Mouse (Mus musculus) midbrain, embryonic 14.5 days (tissue): Measurements from ENCODE around the gene Slc34a3. TPM values are rescaled to one million over a fixed set of nuclear protein-coding genes. Genes with fewer than 3 reads are reported as not detected.
"Not testable (repeated sequence)": the region's sequence is repeated elsewhere in the genome, so short reads cannot be mapped to it uniquely, and the experiment has no call there.

Source experiments
- ATAC-seq: fragments of 200-750 bp; cut with Nextera tagmentation; 2 replicates; pipeline ENCODE4 v1.8.0; 2017; ENCODE audit warnings: moderate number of reproducible peaks, moderate library complexity; ENCODE audit not compliant: low FRiP score, low TSS enrichment
- DNase-seq: peaks from one replicate; pipeline ENCODE4 v3.0.0-alpha.2; 2015
- H3K27ac ChIP-seq: fragments of 300-500 bp; sonication (generic); replicated peaks from 2 replicates; pipeline ENCODE4 v1.5.1; 2014; ENCODE audit warnings: mild to moderate bottlenecking, low read depth, low read length, moderate library complexity
- H3K27me3 ChIP-seq: fragments of 300-500 bp; sonication (generic); 2 replicates; pipeline ENCODE4 v1.6.1; 2014; ENCODE audit warnings: low read length, control low read depth, mixed read lengths; ENCODE audit not compliant: control insufficient read depth, insufficient read depth
- H3K36me3 ChIP-seq: fragments of 300-500 bp; sonication (generic); 2 replicates; pipeline ENCODE4 v1.6.1; 2014; ENCODE audit warnings: low read length, control low read depth; ENCODE audit not compliant: control insufficient read depth, insufficient read depth
- H3K4me1 ChIP-seq: fragments of 300-500 bp; sonication (generic); 2 replicates; pipeline ENCODE4 v1.6.1; 2014; ENCODE audit warnings: mild to moderate bottlenecking, antibody characterized with exemption, low read length, control low read depth; ENCODE audit not compliant: control insufficient read depth, insufficient read depth
- H3K4me2 ChIP-seq: fragments of 300-500 bp; sonication (generic); 2 replicates; pipeline ENCODE4 v1.6.1; 2014; ENCODE audit warnings: mild to moderate bottlenecking, low read length, moderate library complexity
- H3K4me3 ChIP-seq: fragments of 300-500 bp; sonication (generic); replicated peaks from 2 replicates; pipeline ENCODE4 v1.5.1; 2014; ENCODE audit warnings: low read depth, low read length
- H3K9ac ChIP-seq: fragments of 300-500 bp; sonication (generic); replicated peaks from 2 replicates; pipeline ENCODE4 v1.6.1; 2014; ENCODE audit warnings: mild to moderate bottlenecking, low read length, moderate library complexity
- H3K9me3 ChIP-seq: fragments of 300-500 bp; sonication (generic); 2 replicates; pipeline ENCODE4 v1.6.1; 2016; ENCODE audit warnings: low read length, control low read depth, mixed read lengths; ENCODE audit not compliant: control insufficient read depth
- WGBS: fragments of 180-500 bp; shearing (Covaris S2); extraction: QIAGEN DNeasy Blood & Tissue Kit; methylation state at CpG from one replicate; pipeline ENCODE4 v1.1.7; 2014; 5-methylcytosine and 5-hydroxymethylcytosine counted together
- polyA plus RNA-seq: library from polyadenylated mRNA; unstranded; fragments of >200 nt; fragmentation: Nextera tagmentation; extraction: Ambion mirVana; gene quantifications from 2 replicates; pipeline ENCODE4 v1.2.1, GENCODE M21; 2014

Slc34a3 gene
- polyA plus RNA-seq, 1 experiment from 2014 or later: not detected

DNA sequence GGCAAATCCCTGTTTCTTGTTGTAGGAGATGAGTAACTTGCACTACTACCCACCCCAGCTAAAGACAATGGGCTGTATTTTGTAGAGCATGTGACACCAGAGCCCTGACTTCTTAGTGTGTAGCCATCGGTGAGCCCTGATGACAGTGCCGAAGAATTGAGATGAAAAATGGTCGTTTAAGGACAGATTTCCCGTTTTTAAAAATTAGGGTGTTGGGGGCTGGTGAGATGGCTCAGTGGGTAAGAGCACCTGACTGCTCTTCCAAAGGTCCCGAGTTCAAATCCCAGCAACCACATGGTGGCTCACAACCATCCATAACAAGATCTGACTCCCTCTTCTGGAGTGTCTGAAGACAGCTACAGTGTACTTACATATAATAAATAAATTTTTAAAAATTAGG is 23.1 kb upstream of the Slc34a3 start:
- peaks cover 13% of the 10 kb centered on the region for H3K4me1 ChIP-seq
- not testable (repeated sequence) for H3K4me2 ChIP-seq, ATAC-seq

DNA sequence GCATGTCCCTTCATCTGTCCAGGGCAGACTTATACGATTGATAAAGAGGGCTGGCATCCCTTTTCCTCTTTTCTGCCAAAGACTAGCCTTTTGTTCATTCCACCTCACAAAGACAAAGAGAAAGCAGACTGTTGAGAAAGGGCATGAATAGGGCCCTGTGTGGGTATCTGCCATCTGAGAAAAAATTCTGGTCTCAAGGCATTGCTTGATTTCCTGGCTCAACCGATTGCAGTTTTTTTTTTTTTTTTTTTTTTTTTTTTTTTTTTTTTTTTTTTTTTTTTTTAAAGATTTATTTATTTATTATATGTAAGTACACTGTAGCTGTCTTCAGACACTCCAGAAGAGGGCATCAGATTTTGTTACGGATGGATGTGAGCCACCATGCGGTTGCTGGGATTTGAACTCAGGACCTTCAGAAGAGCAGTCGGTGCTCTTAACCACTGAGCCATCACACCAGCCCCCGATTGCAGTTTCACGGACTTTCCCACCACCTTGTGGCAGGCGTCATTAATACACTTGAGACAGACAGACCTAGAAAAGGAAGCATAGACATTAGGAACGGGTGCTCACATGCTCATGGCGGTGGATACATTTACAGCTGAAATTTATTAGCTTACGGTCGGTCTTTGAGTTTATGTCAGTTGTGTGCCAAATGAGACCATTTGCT is 22.4 kb upstream of the Slc34a3 start:
- H3K9ac ChIP-seq: peak overlapping the region; percentile 84; the same call in 1 of the 2 replicates
- ATAC-seq, H3K27me3 ChIP-seq, H3K9me3 ChIP-seq, DNase-seq, H3K36me3 ChIP-seq, H3K27ac ChIP-seq: not testable (repeated sequence)
- H3K4me3 ChIP-seq: peak overlapping the region; percentile 92
- H3K4me2 ChIP-seq: peak overlapping the region; percentile 98
- H3K4me1 ChIP-seq: peaks cover 13% of the 10 kb centered on the region
- 68% methylated on average over 10 of the region's 12 CpGs for WGBS

More for the DNA sequence above, 23.1 kb upstream of the Slc34a3 start:
- not testable (repeated sequence) for H3K9me3 ChIP-seq, H3K27me3 ChIP-seq, H3K4me3 ChIP-seq, DNase-seq, H3K27ac ChIP-seq, H3K36me3 ChIP-seq, H3K9ac ChIP-seq
- 92% methylated on average over 5 of the region's 5 CpGs for WGBS

DNA sequence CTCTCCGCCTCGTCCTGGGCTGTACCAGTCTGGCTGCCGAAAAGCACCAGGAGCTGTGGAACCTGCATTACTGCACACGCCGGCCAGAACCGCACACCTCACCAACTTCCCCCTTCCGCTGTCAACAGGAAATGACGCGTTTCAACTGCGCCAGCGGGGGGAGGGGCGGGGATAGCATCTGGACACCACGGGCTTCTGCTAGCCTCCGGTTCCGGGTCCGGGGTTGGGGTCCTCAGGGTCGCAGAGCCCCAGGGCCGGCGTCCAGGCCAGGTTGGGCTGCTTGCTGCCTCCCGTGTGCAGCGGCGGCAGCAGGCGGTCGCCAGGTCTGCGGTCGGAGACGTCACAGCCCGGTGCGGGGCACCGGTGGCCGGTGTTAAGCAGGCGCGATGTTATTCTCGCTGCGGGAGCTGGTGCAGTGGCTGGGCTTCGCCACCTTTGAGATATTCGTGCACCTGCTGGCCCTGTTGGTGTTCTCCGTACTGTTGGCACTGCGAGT is 21.2 kb upstream of the Slc34a3 start, which contains the start of gene Tmem203:
TSS of gene Tmem203 (plus strand) at position 156 of the 496 bp plus-strand sequence.
- peak within 1 kb of the TSS; percentile 84 for H3K9ac ChIP-seq
- WGBS: under 1% methylated on average over 38 of the region's 39 CpGs
- peak within 1 kb of the TSS; percentile 98 for H3K4me2 ChIP-seq
- H3K27me3 ChIP-seq: no peaks in the 10 kb centered on the region
- H3K4me3 ChIP-seq: peak within 1 kb of the TSS; percentile 92
- ATAC-seq (peak; percentile 93), DNase-seq (peak; percentile 96)
- peak within 1 kb of the TSS; percentile 80 for H3K27ac ChIP-seq
- H3K9me3 ChIP-seq: no peaks in the 10 kb centered on the region
- peaks cover 13% of the 10 kb centered on the region for H3K4me1 ChIP-seq
- peaks cover 22% of the 10 kb centered on the region for H3K36me3 ChIP-seq

DNA sequence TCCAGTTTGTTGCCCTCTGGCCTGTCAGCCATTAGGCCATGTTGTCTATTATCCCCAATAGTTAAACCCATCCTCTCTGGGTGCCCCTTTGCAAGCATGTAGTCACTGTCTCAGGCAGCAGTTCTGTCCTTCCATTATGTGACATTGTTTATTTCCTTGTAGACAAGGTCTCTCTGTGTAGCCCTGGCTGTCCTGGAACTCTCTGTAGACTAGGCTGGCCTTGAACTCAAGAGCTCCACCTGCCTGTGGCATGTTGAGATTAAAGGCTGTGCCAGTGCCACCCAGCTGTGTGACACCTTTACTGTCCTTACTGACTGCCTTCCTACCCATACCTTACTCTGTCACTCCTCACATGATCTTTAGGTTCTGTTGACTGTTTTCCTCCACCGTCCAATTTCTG is 18.2 kb upstream of the Slc34a3 start:
- DNase-seq (no peak), ATAC-seq (no peak)
- peaks cover 48% of the 10 kb centered on the region for H3K36me3 ChIP-seq
- 92% methylated on average over 1 of the region's 1 CpGs for WGBS
- no peak overlapping the region for H3K9ac ChIP-seq
- H3K9me3 ChIP-seq: no peaks in the 10 kb centered on the region
- H3K27ac ChIP-seq: no peak overlapping the region
- no peak overlapping the region for H3K4me2 ChIP-seq
- no peaks in the 10 kb centered on the region for H3K27me3 ChIP-seq
- H3K4me1 ChIP-seq: peaks cover 13% of the 10 kb centered on the region
- no peak overlapping the region for H3K4me3 ChIP-seq

DNA sequence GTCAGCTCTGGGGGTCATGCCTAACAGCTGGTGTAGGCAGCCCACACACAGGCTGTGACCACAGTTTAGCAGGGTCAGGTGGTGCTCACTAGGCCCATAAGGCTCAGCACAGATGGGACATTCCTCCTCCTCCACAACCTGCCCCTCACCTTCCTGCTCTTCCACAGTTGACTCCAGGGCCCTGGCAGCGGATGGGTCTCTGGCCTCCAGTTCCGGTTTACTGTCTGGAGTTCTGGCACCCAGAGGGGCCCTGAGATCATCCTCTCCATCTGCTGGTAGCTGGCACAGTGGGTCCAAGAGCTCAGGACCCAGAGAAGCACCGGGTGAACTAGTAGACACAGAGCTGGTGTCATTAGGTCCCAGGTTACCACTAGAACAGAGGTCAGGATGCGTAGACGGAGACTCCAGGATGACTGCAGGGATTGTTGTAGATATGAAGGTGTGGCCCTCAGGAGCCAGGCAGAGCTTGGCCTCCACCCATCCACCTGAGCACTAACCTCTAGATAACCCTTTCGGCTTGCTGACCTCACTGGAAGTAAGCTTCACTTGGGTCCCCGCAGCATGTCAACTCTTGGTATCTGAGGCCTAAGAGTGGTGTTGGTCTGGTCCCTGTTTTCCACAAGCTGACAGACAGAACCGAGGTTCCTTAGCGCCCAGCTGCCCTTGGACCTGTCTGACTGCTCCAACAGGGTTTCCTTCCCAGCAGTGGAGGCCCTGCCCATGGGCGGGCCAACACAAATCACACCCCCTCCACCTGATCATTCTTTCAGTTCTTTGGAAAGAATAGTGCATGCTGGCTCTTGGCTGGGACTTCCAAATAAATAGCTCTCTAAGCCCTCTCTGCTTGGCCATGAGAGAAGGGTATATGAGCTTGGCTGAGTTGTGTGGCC is 12.3 kb upstream of the Slc34a3 start, which contains the start of gene AL732309.1:
TSS of gene AL732309.1 (minus strand) at position 681 of the 890 bp plus-strand sequence.
- H3K9me3 ChIP-seq: no peaks in the 10 kb centered on the region
- no peak within 1 kb of the TSS for H3K4me2 ChIP-seq
- H3K9ac ChIP-seq: no peak within 1 kb of the TSS
- H3K36me3 ChIP-seq: peaks cover 66% of the 10 kb centered on the region
- no peaks in the 10 kb centered on the region for H3K27me3 ChIP-seq
- ATAC-seq (no peak), DNase-seq (no peak)
- peaks cover 14% of the 10 kb centered on the region for H3K4me1 ChIP-seq
- H3K27ac ChIP-seq: no peak within 1 kb of the TSS
- 93% methylated on average over 10 of the region's 10 CpGs for whole genome bisulfite sequencing
- no peak within 1 kb of the TSS for H3K4me3 ChIP-seq

DNA sequence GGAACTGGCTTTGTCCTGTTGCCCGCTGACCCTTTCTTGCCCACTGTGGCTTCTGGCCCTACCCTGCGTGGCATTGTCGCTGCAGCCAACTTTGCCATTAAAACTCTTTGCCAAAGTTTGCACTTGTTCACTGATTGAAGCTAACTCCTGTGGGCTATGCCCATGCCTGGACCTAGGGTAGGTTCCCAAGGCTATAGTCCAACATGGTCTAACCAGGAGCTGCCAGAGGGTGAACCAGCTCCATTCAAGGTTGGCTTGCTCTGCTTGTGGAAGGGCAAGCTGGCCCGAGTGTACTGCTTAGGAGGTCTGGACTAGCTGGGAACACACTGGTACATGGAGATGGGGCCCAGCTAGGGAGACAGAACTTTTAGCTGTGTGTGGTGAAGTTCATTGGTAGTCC is 10.0 kb upstream of the Slc34a3 start:
- no peak overlapping the region for H3K4me3 ChIP-seq
- H3K4me1 ChIP-seq: peaks cover 19% of the 10 kb centered on the region
- no peaks in the 10 kb centered on the region for H3K9me3 ChIP-seq
- no peak overlapping the region for H3K9ac ChIP-seq
- peaks cover 46% of the 10 kb centered on the region for H3K36me3 ChIP-seq
- H3K4me2 ChIP-seq: no peak overlapping the region
- H3K27ac ChIP-seq: no peak overlapping the region
- DNase-seq (no peak), ATAC-seq (no peak)
- WGBS: 92% methylated on average over 4 of the region's 4 CpGs
- H3K27me3 ChIP-seq: no peaks in the 10 kb centered on the region

DNA sequence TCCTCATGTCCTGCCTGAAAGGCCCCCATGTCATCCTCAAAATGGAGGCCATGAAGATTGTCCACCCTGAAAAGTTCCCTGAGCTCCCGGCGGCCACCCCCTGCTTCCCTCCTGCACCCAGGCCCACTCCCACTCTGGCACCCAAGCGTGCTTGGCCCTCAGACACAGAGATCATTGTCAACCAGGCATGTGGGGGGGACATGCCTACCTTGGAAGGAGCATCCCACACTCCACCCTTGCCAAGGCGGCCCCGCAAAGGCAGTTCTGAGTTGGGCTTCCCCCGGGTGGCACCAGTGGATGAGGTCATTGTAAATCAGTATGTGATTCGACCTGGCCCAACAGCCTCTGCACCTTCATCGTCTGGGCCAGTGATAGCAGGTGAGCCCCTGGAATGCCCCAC is 9.2 kb upstream of the Slc34a3 start:
- no peak for ATAC-seq
- Histone ChIP-seq H3K4me3 (peak overlapping the region; percentile 69), H3K36me3 (peaks cover 39% of the 10 kb centered on the region), H3K27ac (no peak overlapping the region), H3K4me1 (peaks cover 19% of the 10 kb centered on the region), H3K9me3 (no peaks in the 10 kb centered on the region), H3K27me3 (no peaks in the 10 kb centered on the region), H3K9ac (peak overlapping the region; percentile 81), H3K4me2 (peak overlapping the region; percentile 82)
- DNase-seq: no peak
- WGBS: 79% methylated on average over 8 of the region's 8 CpGs

DNA sequence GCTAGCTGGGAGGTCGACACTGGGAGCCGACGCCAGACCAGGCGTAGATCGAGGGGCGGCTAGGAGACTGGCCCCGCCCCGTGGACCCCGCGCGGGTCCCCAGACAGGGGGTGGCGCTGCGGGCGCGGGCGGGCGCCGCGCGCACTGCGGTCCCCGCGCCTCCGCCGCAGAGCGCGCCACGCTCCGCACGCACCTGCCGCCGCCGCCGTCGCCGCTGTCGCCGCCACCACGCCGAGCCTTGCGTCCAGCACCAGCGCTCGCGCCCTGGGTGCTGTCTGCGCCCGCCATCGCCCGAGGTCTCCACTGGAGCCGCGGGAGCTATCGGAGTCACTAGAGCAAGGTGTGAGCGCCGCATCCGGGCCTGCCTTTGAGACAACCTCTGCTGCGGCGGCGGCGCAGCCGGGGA is 7.9 kb upstream of the Slc34a3 start, which contains the start of the genes Rnf208 and Cysrt1:
TSS of gene Rnf208 (plus strand) at position 155 of the 406 bp plus-strand sequence.
TSS of gene Cysrt1 (minus strand) at position 352 of the 406 bp plus-strand sequence.
- peaks cover 26% of the 10 kb centered on the region for H3K36me3 ChIP-seq
- ATAC-seq: peak; percentile 62
- peak within 1 kb of the TSS; percentile 69 for H3K4me3 ChIP-seq
- no peaks in the 10 kb centered on the region for H3K9me3 ChIP-seq
- peak within 1 kb of the TSS; percentile 82 for H3K4me2 ChIP-seq
- H3K27me3 ChIP-seq: no peaks in the 10 kb centered on the region
- peak; percentile 81 for DNase-seq
- peak within 1 kb of the TSS; percentile 81 for H3K9ac ChIP-seq
- peak within 1 kb of the TSS; percentile 74 for H3K27ac ChIP-seq
- 0% methylated on average over 57 of the region's 59 CpGs for WGBS
- H3K4me1 ChIP-seq: peaks cover 19% of the 10 kb centered on the region
